Mouse (Mus musculus) midbrain, postnatal 0 days (tissue): ENCODE data around the gene Psmb1. TPM values are rescaled to one million over a fixed set of nuclear protein-coding genes. Genes with fewer than 3 reads are reported as not detected.

Experiments
- ATAC-seq: fragments of 200-750 bp; cut with Nextera tagmentation; 2 replicates; pipeline ENCODE4 v1.8.0; 2017; ENCODE audit warnings: moderate number of reproducible peaks, mild to moderate bottlenecking, moderate TSS enrichment, moderate library complexity; ENCODE audit not compliant: low FRiP score
- DNase-seq: peaks from one replicate; pipeline ENCODE4 v3.0.0-alpha.2; 2015; ENCODE audit warnings: low spot score
- H3K27ac ChIP-seq: fragments of 300-500 bp; sonication (generic); 2 replicates; pipeline ENCODE4 v1.5.1; 2014; ENCODE audit warnings: low read depth, mild to moderate bottlenecking, low read length, mixed read lengths
- H3K27me3 ChIP-seq: fragments of 300-500 bp; sonication (generic); 2 replicates; pipeline ENCODE4 v1.6.1; 2014; ENCODE audit warnings: low read length, control low read depth, mixed read lengths; ENCODE audit not compliant: insufficient read depth
- H3K36me3 ChIP-seq: fragments of 300-500 bp; sonication (generic); 2 replicates; pipeline ENCODE4 v1.6.1; 2014; ENCODE audit warnings: low read length, control low read depth, mixed read lengths; ENCODE audit not compliant: insufficient read depth
- H3K4me1 ChIP-seq: fragments of 300-500 bp; sonication (generic); 2 replicates; pipeline ENCODE4 v1.6.1; 2014; ENCODE audit warnings: mild to moderate bottlenecking, control low read depth, antibody characterized with exemption, low read length, mixed read lengths; ENCODE audit not compliant: insufficient read depth
- H3K4me2 ChIP-seq: fragments of 300-500 bp; sonication (generic); 2 replicates; pipeline ENCODE4 v1.6.1; 2014; ENCODE audit warnings: low read depth, mild to moderate bottlenecking, low read length, mixed read lengths; ENCODE audit not compliant: poor library complexity, severe bottlenecking
- H3K4me3 ChIP-seq: fragments of 300-500 bp; sonication (generic); 2 replicates; pipeline ENCODE4 v1.5.1; 2014; ENCODE audit warnings: low read depth, mild to moderate bottlenecking, low read length, moderate library complexity
- H3K9ac ChIP-seq: fragments of 300-500 bp; sonication (generic); replicated peaks from 2 replicates; pipeline ENCODE4 v1.6.1; 2014; ENCODE audit warnings: mild to moderate bottlenecking, low read length, moderate library complexity, mixed read lengths; ENCODE audit not compliant: poor library complexity, severe bottlenecking
- H3K9me3 ChIP-seq: fragments of 300-500 bp; sonication (generic); 2 replicates; pipeline ENCODE4 v1.6.1; 2016; ENCODE audit warnings: low read length, control low read depth
- CTCF ChIP-seq: IDR thresholded peaks from 2 replicates; pipeline ENCODE4 v1.5.1; 2016; ENCODE audit warnings: antibody characterized with exemption, mild to moderate bottlenecking
- WGBS: fragments of 180-500 bp; shearing (Covaris S2); extraction: QIAGEN DNeasy Blood & Tissue Kit; methylation state at CpG from one replicate; pipeline ENCODE4 v1.1.7; 2014; 5-methylcytosine and 5-hydroxymethylcytosine counted together
- polyA plus RNA-seq: library from polyadenylated mRNA; unstranded; fragments of >200 nt; fragmentation: Nextera tagmentation; extraction: Ambion mirVana; gene quantifications from 2 replicates; pipeline ENCODE4 v1.2.1, GENCODE M21; 2015
- total RNA-seq: library from RNA; depleted of rRNA; stranded (reverse); fragments of >200 nt; gene quantifications from 2 replicates; pipeline ENCODE4 v1.2.3, GENCODE M21; 2014

Psmb1 gene
- total and polyA plus RNA-seq, 2 experiments from 2014 or later, result 93.1 to 253 TPM

DNA sequence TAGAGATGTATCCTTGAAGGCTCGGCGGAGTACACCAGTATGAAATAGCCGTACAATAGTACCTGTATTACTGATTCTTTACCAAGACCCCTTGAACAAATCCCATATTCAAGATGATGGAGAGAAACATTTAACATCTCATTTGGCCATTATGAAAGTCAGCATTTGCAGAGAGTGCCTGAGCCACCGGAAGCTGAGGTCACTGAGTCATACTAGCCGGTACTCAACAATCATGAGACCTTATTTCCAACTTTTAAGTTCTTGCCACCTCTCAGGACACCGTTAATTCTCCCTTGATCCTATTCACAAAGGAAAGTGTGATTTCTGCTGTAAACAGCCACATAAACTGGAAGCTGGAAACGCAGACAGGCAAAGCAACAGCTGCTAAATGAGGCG is 59.5 kb downstream of the Psmb1 start:
- Histone ChIP-seq H3K27ac (no peak overlapping the region), H3K9ac (no peak overlapping the region), H3K27me3 (no peaks in the 10 kb centered on the region), H3K4me1 (no peaks in the 10 kb centered on the region), H3K36me3 (no peaks in the 10 kb centered on the region), H3K4me2 (no peak overlapping the region), H3K9me3 (no peaks in the 10 kb centered on the region), H3K4me3 (no peak overlapping the region)
- TF ChIP-seq CTCF, result no peak
- 67% methylated on average over 8 of the region's 8 CpGs for WGBS
- ATAC-seq (no peak), DNase-seq (no peak)

DNA sequence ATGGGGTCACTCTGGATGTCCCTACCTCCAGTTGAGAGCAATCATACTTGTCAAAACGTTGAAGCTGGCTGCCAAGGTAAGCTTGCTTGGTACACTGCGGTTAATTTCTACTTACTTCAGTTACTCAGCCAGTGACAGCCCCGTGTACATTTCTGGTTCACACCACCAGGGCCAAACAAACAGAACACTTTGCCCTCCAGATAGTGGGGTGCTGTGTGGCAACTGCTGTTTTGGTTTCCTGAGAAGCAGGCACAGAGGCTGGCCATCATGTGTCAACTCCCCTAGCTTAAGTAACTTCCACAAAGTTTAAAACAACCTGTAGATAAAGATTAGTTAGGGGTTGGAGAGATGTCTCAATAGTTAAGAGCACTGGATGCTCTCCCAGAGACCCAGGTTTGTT is 64.8 kb downstream of the Psmb1 start:
- WGBS, result 82% methylated on average over 3 of the region's 3 CpGs
- ATAC-seq, result no peak
- TF ChIP-seq CTCF, result no peak

DNA sequence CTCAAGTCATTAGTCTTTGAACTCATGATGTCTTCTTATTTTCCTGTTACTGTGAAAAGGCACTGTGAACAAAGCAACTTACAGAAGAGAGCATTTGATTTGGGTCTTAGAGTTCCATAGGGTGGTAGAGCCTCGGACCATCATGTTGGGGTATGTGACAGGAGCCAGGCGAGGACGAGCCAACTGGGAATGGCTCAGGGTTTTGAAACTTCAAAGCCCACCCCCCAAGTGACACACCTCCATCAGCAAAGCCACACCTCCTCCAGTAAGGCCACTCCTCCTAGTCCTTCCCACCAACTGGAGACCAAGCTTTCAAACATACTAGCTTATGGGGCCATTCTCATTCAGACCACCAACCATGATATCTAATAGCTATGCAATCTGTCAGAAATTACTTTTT is 67.5 kb downstream of the Psmb1 start:
- H3K36me3 ChIP-seq, result peaks cover 43% of the 10 kb centered on the region
- H3K4me3 ChIP-seq, result no peak overlapping the region
- H3K9me3 ChIP-seq, result no peaks in the 10 kb centered on the region
- no peak for TF ChIP-seq CTCF
- H3K27me3 ChIP-seq, result no peaks in the 10 kb centered on the region
- no peak overlapping the region for H3K9ac ChIP-seq
- WGBS, result 83% methylated on average over 3 of the region's 3 CpGs
- H3K27ac ChIP-seq, result no peak overlapping the region
- H3K4me2 ChIP-seq, result no peak overlapping the region
- H3K4me1 ChIP-seq, result no peaks in the 10 kb centered on the region
- ATAC-seq (no peak), DNase-seq (no peak)

More for the DNA sequence above, 64.8 kb downstream of the Psmb1 start:
- Histone ChIP-seq H3K27ac (no peak overlapping the region), H3K9ac (no peak overlapping the region), H3K36me3 (peaks cover 19% of the 10 kb centered on the region), H3K9me3 (no peaks in the 10 kb centered on the region), H3K4me2 (no peak overlapping the region), H3K4me3 (no peak overlapping the region), H3K4me1 (no peaks in the 10 kb centered on the region), H3K27me3 (no peaks in the 10 kb centered on the region)
- no peak for DNase-seq

DNA sequence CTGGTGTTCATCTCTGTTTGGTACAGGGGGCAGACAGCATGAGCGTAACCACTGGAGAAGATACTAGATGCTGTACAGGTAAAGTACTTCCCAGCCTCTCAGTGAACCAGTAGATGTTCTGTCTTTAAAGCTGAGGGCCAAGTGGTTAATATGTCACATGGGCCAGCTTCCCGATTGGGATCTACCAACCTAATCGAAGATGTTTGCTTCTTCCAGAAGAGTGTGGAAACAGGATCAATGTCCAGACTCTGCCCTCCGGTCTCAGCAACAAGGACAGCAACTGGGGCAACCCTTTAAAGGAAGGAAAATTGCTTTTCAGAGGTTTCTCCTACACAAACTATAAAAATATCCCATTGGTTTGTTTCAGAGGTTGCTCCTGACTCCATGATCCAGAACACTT is 68.0 kb downstream of the Psmb1 start:
- H3K9me3 ChIP-seq, result no peaks in the 10 kb centered on the region
- no peak overlapping the region for H3K4me3 ChIP-seq
- DNase-seq (no peak), ATAC-seq (no peak)
- H3K9ac ChIP-seq, result no peak overlapping the region
- H3K36me3 ChIP-seq, result peaks cover 47% of the 10 kb centered on the region
- H3K27ac ChIP-seq, result no peak overlapping the region
- WGBS, result 97% methylated on average over 4 of the region's 4 CpGs
- TF ChIP-seq CTCF, result no peak
- H3K4me1 ChIP-seq, result no peaks in the 10 kb centered on the region
- no peak overlapping the region for H3K4me2 ChIP-seq
- H3K27me3 ChIP-seq, result no peaks in the 10 kb centered on the region

DNA sequence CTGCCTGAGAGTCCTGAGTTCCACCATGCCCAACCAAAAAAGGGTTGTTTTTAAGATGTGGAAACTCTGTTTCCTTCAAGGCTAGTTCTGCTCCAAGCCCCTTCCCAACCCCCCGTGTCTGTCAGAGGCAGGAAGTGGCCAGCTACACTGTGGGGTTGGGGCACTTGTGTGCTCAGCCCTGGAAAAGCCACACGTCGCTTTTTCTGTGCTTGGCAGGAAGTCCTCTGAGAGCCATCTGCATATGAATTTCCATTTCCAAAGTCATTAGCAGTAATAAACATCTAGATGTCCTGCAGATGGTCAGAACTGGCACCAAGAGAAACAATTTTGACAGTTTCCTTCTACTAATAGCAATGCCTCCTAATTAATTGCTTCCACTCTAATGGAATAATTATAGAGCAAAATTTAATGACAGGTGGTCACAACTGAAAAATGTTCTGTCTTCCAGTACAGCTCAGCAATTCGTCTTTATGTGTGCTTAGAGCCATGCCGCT is 68.5 kb downstream of the Psmb1 start:
- H3K36me3 ChIP-seq, result peaks cover 49% of the 10 kb centered on the region
- DNase-seq, result peak; percentile 35
- no peak overlapping the region for H3K4me2 ChIP-seq
- 83% methylated on average over 5 of the region's 5 CpGs for WGBS
- no peak for ATAC-seq
- no peak overlapping the region for H3K4me3 ChIP-seq
- no peaks in the 10 kb centered on the region for H3K9me3 ChIP-seq
- no peak overlapping the region for H3K27ac ChIP-seq
- no peak overlapping the region for H3K9ac ChIP-seq
- no peaks in the 10 kb centered on the region for H3K27me3 ChIP-seq
- no peak for TF ChIP-seq CTCF
- no peaks in the 10 kb centered on the region for H3K4me1 ChIP-seq

DNA sequence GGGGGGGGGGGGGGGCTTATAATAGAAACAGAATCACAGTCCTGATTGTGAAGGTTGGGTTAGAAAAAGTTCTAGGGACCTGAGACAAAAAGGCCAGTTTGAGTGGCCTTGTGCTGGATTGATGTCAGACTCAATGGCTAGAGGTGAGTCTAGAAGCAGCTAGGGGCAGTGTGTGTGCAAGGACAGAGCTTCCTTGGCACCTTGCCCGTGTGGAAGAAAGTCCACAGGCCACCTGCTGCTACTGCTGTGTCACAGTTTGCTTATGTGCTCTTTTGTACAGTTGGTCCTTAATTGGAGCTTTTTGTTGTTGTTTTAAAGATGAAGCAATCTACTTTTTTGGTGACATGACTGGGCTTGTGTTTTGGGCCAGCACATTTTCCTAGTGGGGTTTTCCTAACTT is 69.6 kb downstream of the Psmb1 start:
- Histone ChIP-seq H3K9ac (no peak overlapping the region), H3K4me3 (no peak overlapping the region), H3K36me3 (peaks cover 60% of the 10 kb centered on the region), H3K27me3 (no peaks in the 10 kb centered on the region), H3K4me2 (no peak overlapping the region), H3K9me3 (no peaks in the 10 kb centered on the region), H3K27ac (no peak overlapping the region), H3K4me1 (no peaks in the 10 kb centered on the region)
- TF ChIP-seq CTCF, result no peak
- no peak for ATAC-seq
- WGBS, result 38% methylated on average over 1 of the region's 1 CpGs
- no peak for DNase-seq
